Mouse (Mus musculus): Measurements from ENCODE around the gene Cntn4. TPM values are rescaled to one million over a fixed set of nuclear protein-coding genes. Genes with fewer than 3 reads are reported as not detected.

Gene Cntn4
- polyA plus RNA-seq, 1 experiment from 2014 or later, result not detected

GRCm38 (mm10) chr6:106503961-106504360 lies 826.5 kb downstream of the Cntn4 start:
- Histone ChIP-seq H3K27me3 (ENCODE audit: insufficient read depth, low read length) (no peaks in the 10 kb centered on the region), H3K36me3 (replicated peaks; ENCODE audit: insufficient read depth, low read length) (no peaks in the 10 kb centered on the region), H3K4me1 (ENCODE audit: insufficient read depth) (no peaks in the 10 kb centered on the region), H3K9me3 (ENCODE audit: low read length) (no peaks in the 10 kb centered on the region), H3K4me2 (ENCODE audit: low read depth, low read length) (no peak overlapping the region), H3K4me3 (ENCODE audit: low read depth, low read length) (no peak overlapping the region), H3K27ac (ENCODE audit: low read depth) (no peak overlapping the region), H3K9ac (replicated peaks) (no peak overlapping the region)
- WGBS (ENCODE audit: insufficient replicate concordance), result 70% methylated on average over 9 of the region's 9 CpGs
- TF ChIP-seq CTCF (IDR thresholded peaks at IDR 0.05; ENCODE audit: low read depth) (no peak), EP300 (IDR thresholded peaks at IDR 0.05; ENCODE audit: low read depth) (no peak)
- DNase-seq (no peak), ATAC-seq (no peak)

- DNase-seq, result no peak
- Histone ChIP-seq H3K27me3 (ENCODE audit: insufficient read depth, low read length) (no peaks in the 10 kb centered on the region), H3K4me3 (ENCODE audit: low read depth, low read length) (no peak overlapping the region), H3K4me2 (ENCODE audit: low read depth, low read length) (no peak overlapping the region), H3K27ac (ENCODE audit: low read depth) (no peak overlapping the region), H3K9me3 (ENCODE audit: low read length) (no peaks in the 10 kb centered on the region), H3K4me1 (ENCODE audit: insufficient read depth) (no peaks in the 10 kb centered on the region), H3K9ac (replicated peaks) (no peak overlapping the region), H3K36me3 (replicated peaks; ENCODE audit: insufficient read depth, low read length) (no peaks in the 10 kb centered on the region)
- no peak for ATAC-seq
- 64% methylated on average over 1 of the region's 1 CpGs for WGBS (ENCODE audit: insufficient replicate concordance)
- TF ChIP-seq CTCF (IDR thresholded peaks at IDR 0.05; ENCODE audit: low read depth) (no peak), EP300 (IDR thresholded peaks at IDR 0.05; ENCODE audit: low read depth) (no peak)
Measured at GRCm38 (mm10) chr6:106520367-106520766, 842.9 kb downstream of the Cntn4 start.

DNA sequence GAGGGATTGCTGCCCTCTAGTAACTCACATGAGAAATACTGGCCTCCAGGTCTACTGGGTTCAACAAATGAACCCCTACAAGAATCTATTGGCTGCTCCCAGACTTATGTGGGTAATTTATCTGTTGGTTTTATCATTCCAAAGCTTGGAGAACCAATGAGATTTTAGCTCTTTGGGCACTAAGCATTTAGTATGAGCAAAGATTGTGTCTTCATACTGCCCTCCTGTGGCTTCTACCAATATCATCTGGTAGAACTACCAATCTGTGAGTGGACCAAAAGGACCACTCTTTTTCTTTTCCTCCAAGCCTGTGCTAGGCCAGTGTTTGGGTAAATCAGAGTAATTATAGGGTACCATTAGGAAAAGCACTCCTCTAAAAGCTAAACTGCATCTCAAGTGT lies 866.0 kb downstream of the Cntn4 start:
- Histone ChIP-seq H3K4me2 (ENCODE audit: low read depth, low read length) (no peak overlapping the region), H3K9ac (replicated peaks) (no peak overlapping the region), H3K27ac (ENCODE audit: low read depth) (no peak overlapping the region), H3K4me1 (ENCODE audit: insufficient read depth) (no peaks in the 10 kb centered on the region), H3K9me3 (ENCODE audit: low read length) (no peaks in the 10 kb centered on the region), H3K36me3 (replicated peaks; ENCODE audit: insufficient read depth, low read length) (no peaks in the 10 kb centered on the region), H3K27me3 (ENCODE audit: insufficient read depth, low read length) (no peaks in the 10 kb centered on the region), H3K4me3 (ENCODE audit: low read depth, low read length) (no peak overlapping the region)
- DNase-seq, result no peak
- TF ChIP-seq CTCF (IDR thresholded peaks at IDR 0.05; ENCODE audit: low read depth) (no peak), EP300 (IDR thresholded peaks at IDR 0.05; ENCODE audit: low read depth) (no peak)
- no peak for ATAC-seq

GRCm38 (mm10) chr6:106561649-106562048 lies 884.2 kb downstream of the Cntn4 start:
- ATAC-seq (no peak), DNase-seq (no peak)
- no peak overlapping the region for H3K9ac ChIP-seq (replicated peaks)
- H3K27me3 ChIP-seq (ENCODE audit: insufficient read depth, low read length), result no peaks in the 10 kb centered on the region
- no peaks in the 10 kb centered on the region for H3K9me3 ChIP-seq (ENCODE audit: low read length)
- H3K4me2 ChIP-seq (ENCODE audit: low read depth, low read length), result no peak overlapping the region
- no peak overlapping the region for H3K27ac ChIP-seq (ENCODE audit: low read depth)
- 79% methylated on average over 6 of the region's 6 CpGs for WGBS (ENCODE audit: insufficient replicate concordance)
- H3K4me1 ChIP-seq (ENCODE audit: insufficient read depth), result no peaks in the 10 kb centered on the region
- H3K4me3 ChIP-seq (ENCODE audit: low read depth, low read length), result no peak overlapping the region
- no peak for TF ChIP-seq CTCF (IDR thresholded peaks at IDR 0.05; ENCODE audit: low read depth)
- no peak for TF ChIP-seq EP300 (IDR thresholded peaks at IDR 0.05; ENCODE audit: low read depth)
- no peaks in the 10 kb centered on the region for H3K36me3 ChIP-seq (replicated peaks; ENCODE audit: insufficient read depth, low read length)

DNA sequence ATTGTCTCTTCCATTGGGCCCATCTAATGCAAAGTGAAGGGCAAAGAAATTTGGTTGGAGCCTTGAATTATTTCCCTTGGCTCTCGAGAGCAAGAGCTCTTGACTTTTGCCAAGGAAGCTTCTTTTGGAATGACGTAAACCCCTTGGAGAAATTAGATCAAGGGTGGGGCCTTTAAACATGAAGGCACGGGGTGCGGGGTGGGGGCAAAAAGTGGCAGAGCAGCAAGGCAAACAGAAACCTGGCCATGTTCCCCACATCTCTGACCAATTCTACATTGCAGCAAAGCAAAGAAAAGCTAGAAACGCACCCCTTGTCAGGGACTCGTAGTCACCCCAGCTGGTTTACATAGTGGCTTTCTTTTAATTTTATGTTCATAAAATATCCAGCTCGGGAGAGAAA lies 887.9 kb downstream of the Cntn4 start:
- no peaks in the 10 kb centered on the region for H3K36me3 ChIP-seq (replicated peaks; ENCODE audit: insufficient read depth, low read length)
- WGBS (ENCODE audit: insufficient replicate concordance), result 69% methylated on average over 7 of the region's 7 CpGs
- H3K4me2 ChIP-seq (ENCODE audit: low read depth, low read length), result no peak overlapping the region
- DNase-seq (no peak), ATAC-seq (no peak)
- no peaks in the 10 kb centered on the region for H3K4me1 ChIP-seq (ENCODE audit: insufficient read depth)
- H3K27me3 ChIP-seq (ENCODE audit: insufficient read depth, low read length), result no peaks in the 10 kb centered on the region
- no peak overlapping the region for H3K9ac ChIP-seq (replicated peaks)
- no peak overlapping the region for H3K27ac ChIP-seq (ENCODE audit: low read depth)
- TF ChIP-seq CTCF (IDR thresholded peaks at IDR 0.05; ENCODE audit: low read depth) (no peak), EP300 (IDR thresholded peaks at IDR 0.05; ENCODE audit: low read depth) (no peak)
- no peaks in the 10 kb centered on the region for H3K9me3 ChIP-seq (ENCODE audit: low read length)
- H3K4me3 ChIP-seq (ENCODE audit: low read depth, low read length), result no peak overlapping the region

DNA sequence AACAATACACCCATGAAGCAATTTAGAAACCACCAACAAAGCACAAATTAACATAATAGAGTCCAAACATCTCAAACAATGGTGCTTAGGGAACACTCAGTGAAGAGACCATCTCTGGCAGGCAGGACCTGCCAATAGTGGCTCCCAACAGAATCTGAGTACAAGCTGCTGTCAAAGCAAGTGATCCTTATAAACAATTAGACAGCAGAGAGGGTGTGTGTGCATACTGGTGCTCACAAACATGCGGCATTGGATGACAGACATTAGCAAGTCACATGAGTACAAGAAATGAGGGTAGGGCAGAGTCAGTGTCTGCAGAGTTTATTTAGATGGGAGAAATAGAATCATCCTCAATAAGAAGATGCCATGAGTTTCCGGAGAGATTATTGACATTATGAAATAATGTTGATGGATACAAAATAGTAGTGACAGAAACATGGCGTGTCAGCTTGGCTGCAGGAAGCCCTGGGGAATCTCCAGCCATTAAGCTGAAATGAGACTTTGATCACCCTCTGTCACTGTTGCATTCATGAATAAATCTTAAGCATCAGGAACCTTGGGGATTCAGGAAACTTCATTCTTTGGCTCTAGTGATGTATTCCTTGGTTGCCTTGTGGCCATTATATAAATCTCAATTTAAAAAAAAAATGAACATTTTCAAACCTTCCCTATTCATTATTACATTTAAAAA lies 888.5 kb downstream of the Cntn4 start:
- DNase-seq, result no peak
- Histone ChIP-seq H3K9me3 (ENCODE audit: low read length) (no peaks in the 10 kb centered on the region), H3K27me3 (ENCODE audit: insufficient read depth, low read length) (no peaks in the 10 kb centered on the region), H3K4me2 (ENCODE audit: low read depth, low read length) (no peak overlapping the region), H3K27ac (ENCODE audit: low read depth) (no peak overlapping the region), H3K9ac (replicated peaks) (no peak overlapping the region), H3K4me1 (ENCODE audit: insufficient read depth) (no peaks in the 10 kb centered on the region), H3K4me3 (ENCODE audit: low read depth, low read length) (no peak overlapping the region), H3K36me3 (replicated peaks; ENCODE audit: insufficient read depth, low read length) (no peaks in the 10 kb centered on the region)
- 83% methylated on average over 3 of the region's 3 CpGs for WGBS (ENCODE audit: insufficient replicate concordance)
- TF ChIP-seq EP300 (IDR thresholded peaks at IDR 0.05; ENCODE audit: low read depth) (no peak), CTCF (IDR thresholded peaks at IDR 0.05; ENCODE audit: low read depth) (no peak)
- ATAC-seq, result no peak
